Mouse (Mus musculus) ES-Bruce4 (cell line): ENCODE measurements around the gene Cabin1.

Source experiments
- CTCF ChIP-seq: IDR thresholded peaks from one replicate; pipeline ENCODE4 v1.8.1; 2011; ENCODE audit warnings: low read depth, low read length
- EP300 ChIP-seq: IDR thresholded peaks from 2 replicates; pipeline ENCODE4 v1.6.1; 2011; ENCODE audit warnings: low read depth, low read length; ENCODE audit not compliant: insufficient read depth
- POLR2A ChIP-seq: IDR thresholded peaks from one replicate; pipeline ENCODE4 v1.8.1; 2011; ENCODE audit warnings: low read length; ENCODE audit not compliant: insufficient read depth

GRCm38 (mm10) chr10:75643741-75644343, 120.3 kb downstream of the Cabin1 start, which contains the start of gene Susd2:
- TF ChIP-seq CTCF (no peak), POLR2A (peak; percentile 49), EP300 (0 out of 2 replicates have a peak, but pooled peaks have one; percentile 74)
